Mouse (Mus musculus) stomach, embryonic 16.5 days (tissue): ENCODE measurements around the gene Mast2. TPM values are rescaled to one million over a fixed set of nuclear protein-coding genes. Genes with fewer than 3 reads are reported as not detected.

Source experiments
- ATAC-seq: fragments of 200-750 bp; cut with Nextera tagmentation; 2 replicates; pipeline ENCODE4 v1.8.0; 2017; ENCODE audit warnings: moderate number of reproducible peaks, moderate TSS enrichment; ENCODE audit not compliant: insufficient read depth, low FRiP score
- H3K27ac ChIP-seq: fragments of 300-500 bp; sonication (generic); 2 replicates; pipeline ENCODE4 v1.5.1; 2014; ENCODE audit warnings: low read length
- H3K27me3 ChIP-seq: fragments of 300-500 bp; sonication (generic); 2 replicates; pipeline ENCODE4 v1.6.1; 2014; ENCODE audit warnings: low read length, control low read depth, mixed read lengths; ENCODE audit not compliant: control insufficient read depth, insufficient read depth
- H3K36me3 ChIP-seq: fragments of 300-500 bp; sonication (generic); 2 replicates; pipeline ENCODE4 v1.6.1; 2014; ENCODE audit warnings: low read length; ENCODE audit not compliant: control insufficient read depth, insufficient read depth
- H3K4me1 ChIP-seq: fragments of 300-500 bp; sonication (generic); 2 replicates; pipeline ENCODE4 v1.6.1; 2014; ENCODE audit warnings: low read length, control low read depth, mixed read lengths; ENCODE audit not compliant: control insufficient read depth, insufficient read depth
- H3K4me2 ChIP-seq: fragments of 300-500 bp; sonication (generic); 2 replicates; pipeline ENCODE4 v1.6.1; 2014; ENCODE audit warnings: low read depth, low read length, mixed read lengths
- H3K4me3 ChIP-seq: fragments of 300-500 bp; sonication (generic); replicated peaks from 2 replicates; pipeline ENCODE4 v1.5.1; 2014; ENCODE audit warnings: mild to moderate bottlenecking, low read length
- H3K9ac ChIP-seq: fragments of 300-500 bp; sonication (generic); 2 replicates; pipeline ENCODE4 v1.6.1; 2014; ENCODE audit warnings: low read length
- H3K9me3 ChIP-seq: fragments of 300-500 bp; sonication (generic); replicated peaks from 2 replicates; pipeline ENCODE4 v1.6.1; 2016; ENCODE audit warnings: low read length, control low read depth; ENCODE audit not compliant: control insufficient read depth
- WGBS: fragments of 180-500 bp; shearing (Covaris S2); extraction: QIAGEN DNeasy Blood & Tissue Kit; methylation state at CpG from one replicate; pipeline ENCODE4 v1.1.7; 2014; 5-methylcytosine and 5-hydroxymethylcytosine counted together
- polyA plus RNA-seq: library from polyadenylated mRNA; unstranded; fragments of >200 nt; fragmentation: Nextera tagmentation; extraction: Ambion mirVana; gene quantifications from 2 replicates; pipeline ENCODE4 v1.2.1, GENCODE M21; 2015

The Mast2 gene
- polyA plus RNA-seq, 1 experiment from 2014 or later: 9.5 TPM

GRCm38 (mm10) chr4:116435626-116436025 lies 28.4 kb downstream of the Mast2 start:
- Histone ChIP-seq H3K27ac (no peak overlapping the region), H3K4me2 (no peak overlapping the region), H3K4me1 (no peaks in the 10 kb centered on the region), H3K36me3 (no peaks in the 10 kb centered on the region), H3K4me3 (no peak overlapping the region), H3K9me3 (no peaks in the 10 kb centered on the region), H3K9ac (no peak overlapping the region), H3K27me3 (no peaks in the 10 kb centered on the region)
- 93% methylated on average over 4 of the region's 4 CpGs for WGBS
- ATAC-seq: no peak

DNA sequence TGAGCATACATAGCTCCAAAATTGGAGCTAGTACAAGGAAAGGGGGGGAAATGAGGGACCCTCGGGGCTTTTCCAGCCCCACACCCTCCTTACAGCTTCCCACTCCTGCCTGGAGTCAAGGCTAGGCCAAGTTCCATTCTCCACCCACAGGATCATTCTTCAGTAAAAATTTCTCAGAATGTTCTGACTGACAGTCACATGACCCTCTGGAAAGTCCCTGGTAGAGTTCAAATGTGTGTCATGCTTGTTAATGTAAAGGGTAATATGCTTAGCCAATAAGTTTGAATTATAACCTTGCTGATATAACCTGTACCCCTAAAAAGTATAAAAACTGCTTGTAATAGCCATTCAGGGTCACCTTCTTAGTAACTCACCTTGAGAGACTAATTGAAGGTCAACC lies 41.8 kb downstream of the Mast2 start:
- H3K4me3 ChIP-seq: no peak overlapping the region
- no peak overlapping the region for H3K27ac ChIP-seq
- ATAC-seq: no peak
- WGBS: 74% methylated on average over 1 of the region's 1 CpGs
- no peaks in the 10 kb centered on the region for H3K27me3 ChIP-seq
- no peak overlapping the region for H3K9ac ChIP-seq
- no peak overlapping the region for H3K4me2 ChIP-seq
- H3K4me1 ChIP-seq: no peaks in the 10 kb centered on the region
- H3K36me3 ChIP-seq: no peaks in the 10 kb centered on the region
- H3K9me3 ChIP-seq: no peaks in the 10 kb centered on the region

GRCm38 (mm10) chr4:116421170-116421569 lies 42.8 kb downstream of the Mast2 start:
- Histone ChIP-seq H3K27ac (no peak overlapping the region), H3K27me3 (no peaks in the 10 kb centered on the region), H3K4me2 (no peak overlapping the region), H3K36me3 (no peaks in the 10 kb centered on the region), H3K9ac (no peak overlapping the region), H3K4me3 (no peak overlapping the region), H3K9me3 (no peaks in the 10 kb centered on the region), H3K4me1 (no peaks in the 10 kb centered on the region)
- no peak for ATAC-seq
- 93% methylated on average over 3 of the region's 3 CpGs for WGBS

GRCm38 (mm10) chr4:116412993-116413392 lies 51.0 kb downstream of the Mast2 start:
- no peak overlapping the region for H3K9ac ChIP-seq
- no peaks in the 10 kb centered on the region for H3K9me3 ChIP-seq
- H3K27ac ChIP-seq: no peak overlapping the region
- H3K4me3 ChIP-seq: no peak overlapping the region
- H3K36me3 ChIP-seq: no peaks in the 10 kb centered on the region
- WGBS: 17% methylated on average over 1 of the region's 1 CpGs
- H3K4me1 ChIP-seq: peaks cover 7% of the 10 kb centered on the region; the same call in 1 of the 2 replicates
- no peaks in the 10 kb centered on the region for H3K27me3 ChIP-seq
- no peak overlapping the region for H3K4me2 ChIP-seq
- no peak for ATAC-seq

GRCm38 (mm10) chr4:116411401-116411800 lies 52.6 kb downstream of the Mast2 start:
- no peak for ATAC-seq
- Histone ChIP-seq H3K4me1 (peaks cover 7% of the 10 kb centered on the region; the same call in 1 of the 2 replicates), H3K27me3 (no peaks in the 10 kb centered on the region), H3K4me3 (no peak overlapping the region), H3K4me2 (no peak overlapping the region), H3K9ac (no peak overlapping the region), H3K27ac (no peak overlapping the region), H3K9me3 (no peaks in the 10 kb centered on the region), H3K36me3 (no peaks in the 10 kb centered on the region)

DNA sequence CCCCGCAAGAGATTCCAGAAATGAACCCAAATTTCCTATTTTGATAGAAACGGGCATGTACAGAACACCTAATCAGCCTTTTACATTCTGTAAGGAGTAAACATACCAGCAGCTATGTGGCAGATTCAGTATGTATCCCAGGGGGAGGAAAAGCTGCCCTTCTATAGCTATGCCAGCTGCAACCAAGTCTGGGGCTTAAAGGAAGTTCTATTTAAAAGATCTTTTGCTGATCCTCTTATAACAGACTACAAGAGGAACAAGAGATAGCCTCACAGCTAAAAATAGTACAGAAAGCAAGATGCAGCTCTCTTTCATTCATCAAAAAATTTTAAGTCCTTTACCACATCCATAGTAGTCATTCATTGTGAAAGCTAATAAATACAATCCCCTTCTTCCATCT lies 57.3 kb downstream of the Mast2 start:
- 80% methylated on average over 2 of the region's 2 CpGs for WGBS
- Histone ChIP-seq H3K9me3 (no peaks in the 10 kb centered on the region), H3K4me2 (no peak overlapping the region), H3K9ac (no peak overlapping the region), H3K4me3 (no peak overlapping the region), H3K36me3 (no peaks in the 10 kb centered on the region), H3K27ac (no peak overlapping the region), H3K4me1 (0 out of 2 replicates have a peak, but pooled peaks cover 3% of the 10 kb centered on the region), H3K27me3 (no peaks in the 10 kb centered on the region)
- no peak for ATAC-seq

GRCm38 (mm10) chr4:116405955-116406351 lies 58.0 kb downstream of the Mast2 start:
- ATAC-seq: no peak
- Histone ChIP-seq H3K36me3 (no peaks in the 10 kb centered on the region), H3K4me1 (no peaks in the 10 kb centered on the region), H3K9ac (no peak overlapping the region; the same call in 1 of the 2 replicates), H3K27me3 (no peaks in the 10 kb centered on the region), H3K9me3 (no peaks in the 10 kb centered on the region), H3K4me2 (peak overlapping the region; percentile 44), H3K27ac (no peak overlapping the region), H3K4me3 (0 out of 2 replicates have a peak overlapping the region, but pooled peaks have one; percentile 18)
- 42% methylated on average over 8 of the region's 8 CpGs for WGBS

DNA sequence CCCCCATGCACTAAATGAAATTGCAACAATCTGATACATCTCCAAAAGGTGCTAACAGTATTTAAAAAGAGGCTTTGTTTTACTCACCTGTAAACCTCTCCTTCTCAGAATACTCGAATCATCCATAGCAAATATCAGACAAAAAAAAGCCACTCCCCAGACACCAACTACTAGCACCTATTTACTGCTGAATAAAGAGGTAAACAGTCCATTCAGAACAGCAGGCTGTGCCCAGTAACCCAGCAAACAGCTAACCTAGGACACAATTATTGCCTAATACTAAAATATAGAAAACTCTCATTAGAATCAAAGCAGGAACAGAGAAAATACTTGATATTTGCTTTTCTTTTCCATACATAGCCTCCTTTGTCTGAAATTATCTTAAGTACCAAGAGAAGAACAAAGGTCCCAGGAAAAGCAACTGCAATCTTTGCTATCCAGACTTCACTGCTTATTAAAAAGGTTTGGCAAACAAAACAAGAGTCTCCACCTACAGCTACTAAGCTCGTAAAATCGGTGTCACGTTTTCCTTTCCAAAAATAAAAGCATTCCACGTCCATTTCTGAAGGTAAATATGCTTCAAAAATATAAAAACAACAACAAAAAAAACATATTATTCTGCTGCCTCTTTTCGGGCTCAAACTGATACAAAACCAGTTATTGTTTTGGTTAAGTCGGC lies 58.6 kb downstream of the Mast2 start:
- Histone ChIP-seq H3K27me3 (no peaks in the 10 kb centered on the region), H3K9ac (no peak overlapping the region), H3K9me3 (no peaks in the 10 kb centered on the region), H3K4me3 (0 out of 2 replicates have a peak overlapping the region, but pooled peaks have one; percentile 18), H3K4me1 (no peaks in the 10 kb centered on the region), H3K36me3 (no peaks in the 10 kb centered on the region), H3K4me2 (peak overlapping the region; percentile 44), H3K27ac (no peak overlapping the region)
- no peak for ATAC-seq
- 54% methylated on average over 7 of the region's 7 CpGs for WGBS

GRCm38 (mm10) chr4:116403884-116404283 lies 60.1 kb downstream of the Mast2 start:
- Histone ChIP-seq H3K4me1 (no peaks in the 10 kb centered on the region), H3K4me2 (no peak overlapping the region), H3K4me3 (no peak overlapping the region), H3K27me3 (no peaks in the 10 kb centered on the region), H3K36me3 (no peaks in the 10 kb centered on the region), H3K9me3 (no peaks in the 10 kb centered on the region), H3K27ac (no peak overlapping the region), H3K9ac (no peak overlapping the region)
- 72% methylated on average over 2 of the region's 2 CpGs for WGBS
- no peak for ATAC-seq
